Mouse (Mus musculus) gastrocnemius, postnatal 10 days (tissue): Measurements from ENCODE around the gene Ocln. TPM values are rescaled to one million over a fixed set of nuclear protein-coding genes. Genes with fewer than 3 reads are reported as not detected.
"Not testable (repeated sequence)": the region's sequence is repeated elsewhere in the genome, so short reads cannot be mapped to it uniquely, and the experiment has no call there.

Experiments
- DNase-seq: peaks from one replicate; pipeline ENCODE4 v3.0.0; 2021; ENCODE audit warnings: mixed read lengths
- total RNA-seq, 2 experiments: library from RNA; stranded (reverse); gene quantifications; 2 replicates each; pipeline ENCODE4 v1.2.3; 2021

The Ocln gene
- total RNA-seq, 2 experiments from 2014 or later, result 0.54 to 0.78 TPM

- no peak for DNase-seq
Measured at GRCm38 (mm10) chr13:100543011-100543767, 9.3 kb downstream of the Ocln start.

DNA sequence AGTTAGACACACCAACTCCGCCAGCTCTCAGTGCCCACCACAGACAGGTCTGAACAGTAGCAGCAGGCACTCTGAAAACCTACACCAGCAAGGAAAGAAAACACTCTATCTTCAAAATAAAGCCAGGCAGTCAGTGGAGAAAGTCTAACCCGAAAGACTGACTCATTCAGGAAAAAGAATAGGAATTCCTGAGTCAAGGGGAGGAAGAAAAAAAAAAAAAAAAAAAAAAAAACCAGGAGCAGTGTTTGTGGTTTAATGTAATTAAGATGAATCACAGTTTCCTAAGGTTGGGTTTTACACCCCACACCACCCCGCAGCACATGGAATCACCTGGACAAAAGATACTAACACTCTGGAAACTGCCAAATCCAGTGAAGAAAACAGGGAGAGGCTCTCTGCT, 16.4 kb downstream of the Ocln start:
- DNase-seq, result no peak

DNA sequence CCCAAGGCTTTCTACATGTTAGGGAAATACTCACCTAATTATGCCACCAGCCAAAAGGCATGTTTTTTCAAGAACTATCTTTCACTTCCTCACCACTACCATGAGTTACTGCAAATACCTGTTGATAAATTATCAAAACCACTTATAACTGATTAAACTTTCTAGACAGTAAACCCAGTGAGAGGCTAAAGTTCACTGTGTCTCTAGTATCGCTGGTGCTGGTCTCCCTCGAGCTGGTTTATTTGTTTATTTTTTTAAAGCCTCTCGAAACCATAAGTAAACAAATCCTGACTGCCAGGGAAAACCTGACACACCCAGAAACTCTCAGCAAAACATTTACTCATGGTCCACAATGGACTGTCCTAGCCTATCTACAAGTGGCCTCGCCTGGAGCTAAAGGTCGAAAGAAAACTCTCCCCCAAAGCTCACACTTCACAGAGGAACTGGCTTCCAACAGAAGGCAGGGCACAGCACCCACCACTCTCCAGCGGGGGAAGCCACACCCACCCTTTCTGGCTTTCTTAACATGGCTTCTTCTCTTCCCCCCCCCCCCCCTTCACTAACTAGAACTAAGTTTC, 19.6 kb downstream of the Ocln start:
- DNase-seq, result no peak

DNA sequence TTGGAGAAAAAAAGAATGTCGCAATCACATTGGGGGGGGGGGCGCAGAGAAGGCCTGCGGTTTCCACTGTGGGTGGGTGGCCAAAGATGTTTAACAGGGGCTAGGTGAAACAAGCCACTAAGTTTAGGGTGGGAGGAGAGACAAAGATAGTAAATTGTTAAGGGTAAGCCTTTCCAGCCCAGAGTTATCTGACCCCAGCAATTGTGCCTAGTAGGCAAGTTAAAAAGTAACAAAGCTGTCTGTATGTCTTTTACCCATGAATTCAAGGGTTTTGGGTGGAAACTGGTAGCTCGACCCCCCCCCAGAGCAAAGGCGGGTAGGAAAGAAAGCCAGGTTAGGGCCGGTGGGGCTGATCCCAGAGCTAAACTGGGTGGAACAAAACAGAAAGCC, 25.9 kb downstream of the Ocln start:
- DNase-seq, result no peak

GRCm38 (mm10) chr13:100525935-100526648, 26.4 kb downstream of the Ocln start:
- DNase-seq, result no peak

GRCm38 (mm10) chr13:100524896-100525295, 27.6 kb downstream of the Ocln start:
- no peak for DNase-seq

GRCm38 (mm10) chr13:100523698-100524097, 28.8 kb downstream of the Ocln start:
- no peak for DNase-seq

- no peak for DNase-seq
Measured at GRCm38 (mm10) chr13:100521724-100522591, 30.6 kb downstream of the Ocln start.

DNA sequence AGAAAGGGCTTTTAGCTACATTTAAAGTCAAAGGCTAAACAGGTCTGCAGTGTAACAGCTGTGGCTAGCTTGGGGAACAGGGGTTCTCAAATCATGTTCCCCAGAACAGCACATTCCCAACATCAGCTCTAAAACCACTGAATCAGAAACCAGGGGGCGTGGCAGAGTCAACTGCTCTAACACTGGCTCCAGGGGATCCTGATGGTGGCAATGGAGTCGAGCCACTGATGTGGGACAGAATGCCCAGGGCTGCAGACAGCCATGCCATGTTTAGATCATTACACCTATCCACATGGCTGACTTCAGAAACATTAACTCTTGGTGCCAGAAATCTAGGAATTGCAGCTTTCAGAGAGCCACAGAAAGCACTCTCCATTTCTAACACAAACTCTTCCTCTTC, 33.4 kb downstream of the Ocln start:
- DNase-seq, result no peak

GRCm38 (mm10) chr13:100518191-100518590, 34.3 kb downstream of the Ocln start:
- no peak for DNase-seq

GRCm38 (mm10) chr13:100517652-100518153, 34.8 kb downstream of the Ocln start:
- no peak for DNase-seq

GRCm38 (mm10) chr13:100516213-100517105, 36.1 kb downstream of the Ocln start:
- no peak for DNase-seq

GRCm38 (mm10) chr13:100512792-100513191, 39.7 kb downstream of the Ocln start:
- DNase-seq, result no peak

- no peak for DNase-seq
Measured at GRCm38 (mm10) chr13:100511860-100512364, 40.6 kb downstream of the Ocln start.

GRCm38 (mm10) chr13:100511146-100511859, 41.2 kb downstream of the Ocln start:
- no peak for DNase-seq

- DNase-seq, result not testable (repeated sequence)
Measured at GRCm38 (mm10) chr13:100499625-100500024, 52.9 kb downstream of the Ocln start.

DNA sequence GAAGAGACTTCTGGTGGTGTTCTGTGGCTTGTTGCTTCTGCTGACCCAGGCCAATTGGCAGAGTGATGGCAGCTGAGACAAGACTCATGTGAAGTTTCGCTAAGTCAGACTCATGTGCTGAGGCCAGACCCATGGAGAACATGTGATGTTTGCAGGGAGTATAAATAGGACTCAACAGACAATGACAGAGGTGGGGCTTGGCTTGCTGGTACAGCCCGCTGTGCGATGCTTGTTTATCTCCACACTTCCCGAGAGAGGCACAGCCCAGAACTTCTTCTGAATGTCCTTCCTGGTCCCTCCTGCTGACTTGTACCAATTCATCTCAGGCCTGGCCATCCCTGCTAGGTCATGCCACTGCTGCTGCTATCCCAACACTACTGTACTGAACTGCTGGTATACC, 57.2 kb downstream of the Ocln start:
- DNase-seq, result no peak

DNA sequence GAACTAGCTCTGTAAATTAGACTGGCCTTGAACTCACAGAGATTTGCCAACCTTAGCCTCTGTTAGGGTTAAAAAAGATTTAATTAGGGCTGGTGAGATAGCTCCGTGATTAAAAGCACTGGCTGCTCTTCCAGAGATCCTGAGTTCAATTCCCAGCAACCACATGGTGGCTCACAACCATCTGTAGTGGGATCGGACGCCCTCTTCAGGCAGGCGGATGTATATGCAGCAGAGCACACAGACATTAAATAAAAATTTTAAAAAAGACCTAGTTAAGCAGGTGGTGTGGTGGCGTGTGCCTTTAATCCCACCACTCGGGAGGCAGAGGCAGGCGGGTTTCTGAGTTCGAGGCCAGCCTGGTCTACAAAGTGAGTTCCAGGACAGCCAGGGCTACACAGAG, 58.1 kb downstream of the Ocln start:
- not testable (repeated sequence) for DNase-seq

DNA sequence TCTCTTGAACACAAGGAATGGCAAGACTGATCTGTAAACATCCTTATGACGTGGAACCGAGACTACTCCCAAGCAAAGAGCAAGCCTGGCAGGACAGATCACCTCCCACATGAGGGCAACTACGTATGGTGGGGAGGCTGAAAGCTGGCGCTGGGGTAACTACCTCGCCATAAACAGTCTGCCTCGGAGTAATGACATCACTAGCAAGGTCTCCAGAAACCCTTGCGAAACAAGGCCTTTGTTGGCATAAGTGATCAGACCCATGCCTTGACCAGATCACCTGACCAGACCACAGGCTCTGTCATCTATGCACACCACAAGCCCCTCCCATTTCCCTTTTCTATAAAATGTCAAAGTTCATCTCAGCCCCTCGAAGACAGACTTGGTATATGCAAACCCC, 59.2 kb downstream of the Ocln start:
- DNase-seq, result no peak
